Mouse (Mus musculus): ENCODE results near the gene Arpp21. TPM values are rescaled to one million over a fixed set of nuclear protein-coding genes. Genes with fewer than 3 reads are reported as not detected.

Arpp21 gene
- polyA plus RNA-seq, 1 experiment from 2014 or later, result 0.79 TPM

- Histone ChIP-seq H3K4me3 (ENCODE audit: low read length) (no peak overlapping the region), H3K4me2 (replicated peaks; ENCODE audit: low read depth, low read length) (no peak overlapping the region), H3K27ac (ENCODE audit: low read length) (no peak overlapping the region), H3K4me1 (ENCODE audit: insufficient read depth, low read length) (no peaks in the 10 kb centered on the region), H3K9ac (replicated peaks; ENCODE audit: low read length) (no peak overlapping the region), H3K27me3 (ENCODE audit: insufficient read depth, low read length) (no peaks in the 10 kb centered on the region), H3K9me3 (ENCODE audit: low read length) (no peaks in the 10 kb centered on the region), H3K36me3 (ENCODE audit: insufficient read depth, low read length) (no peaks in the 10 kb centered on the region)
- WGBS, result 17% methylated on average over 6 of the region's 6 CpGs
- ATAC-seq (ENCODE audit: low FRiP score, low TSS enrichment), result peak; percentile 54; the same call in 1 of the 2 replicates
These were observed 137.5 kb downstream of the Arpp21 start for GRCm38 (mm10) chr9:112098267-112098666.

GRCm38 (mm10) chr9:112095708-112096107 lies 140.0 kb downstream of the Arpp21 start:
- ATAC-seq (ENCODE audit: low FRiP score, low TSS enrichment), result no peak
- no peaks in the 10 kb centered on the region for H3K36me3 ChIP-seq (ENCODE audit: insufficient read depth, low read length)
- 76% methylated on average over 5 of the region's 5 CpGs for WGBS

GRCm38 (mm10) chr9:112095198-112095597 lies 140.5 kb downstream of the Arpp21 start:
- WGBS, result 82% methylated on average over 2 of the region's 2 CpGs
- ATAC-seq (ENCODE audit: low FRiP score, low TSS enrichment), result no peak
- no peak overlapping the region for H3K4me3 ChIP-seq (ENCODE audit: low read length)
- no peak overlapping the region for H3K9ac ChIP-seq (replicated peaks; ENCODE audit: low read length)
- no peaks in the 10 kb centered on the region for H3K27me3 ChIP-seq (ENCODE audit: insufficient read depth, low read length)
- H3K9me3 ChIP-seq (ENCODE audit: low read length), result no peaks in the 10 kb centered on the region
- H3K4me1 ChIP-seq (ENCODE audit: insufficient read depth, low read length), result no peaks in the 10 kb centered on the region
- H3K36me3 ChIP-seq (ENCODE audit: insufficient read depth, low read length), result no peaks in the 10 kb centered on the region
- H3K4me2 ChIP-seq (replicated peaks; ENCODE audit: low read depth, low read length), result no peak overlapping the region
- no peak overlapping the region for H3K27ac ChIP-seq (ENCODE audit: low read length)

More at GRCm38 (mm10) chr9:112095708-112096107, 140.0 kb downstream of the Arpp21 start:
- H3K9me3 ChIP-seq (ENCODE audit: low read length), result no peaks in the 10 kb centered on the region
- no peak overlapping the region for H3K4me3 ChIP-seq (ENCODE audit: low read length)
- no peaks in the 10 kb centered on the region for H3K4me1 ChIP-seq (ENCODE audit: insufficient read depth, low read length)
- H3K4me2 ChIP-seq (replicated peaks; ENCODE audit: low read depth, low read length), result no peak overlapping the region
- H3K9ac ChIP-seq (replicated peaks; ENCODE audit: low read length), result no peak overlapping the region
- H3K27ac ChIP-seq (ENCODE audit: low read length), result no peak overlapping the region
- no peaks in the 10 kb centered on the region for H3K27me3 ChIP-seq (ENCODE audit: insufficient read depth, low read length)

GRCm38 (mm10) chr9:112078903-112079302 lies 156.8 kb downstream of the Arpp21 start:
- no peak overlapping the region for H3K9ac ChIP-seq (replicated peaks; ENCODE audit: low read length)
- H3K27ac ChIP-seq (ENCODE audit: low read length), result no peak overlapping the region
- H3K27me3 ChIP-seq (ENCODE audit: insufficient read depth, low read length), result no peaks in the 10 kb centered on the region
- no peak for ATAC-seq (ENCODE audit: low FRiP score, low TSS enrichment)
- 96% methylated on average over 2 of the region's 2 CpGs for WGBS
- no peaks in the 10 kb centered on the region for H3K36me3 ChIP-seq (ENCODE audit: insufficient read depth, low read length)
- no peaks in the 10 kb centered on the region for H3K4me1 ChIP-seq (ENCODE audit: insufficient read depth, low read length)
- H3K4me2 ChIP-seq (replicated peaks; ENCODE audit: low read depth, low read length), result no peak overlapping the region
- H3K9me3 ChIP-seq (ENCODE audit: low read length), result no peaks in the 10 kb centered on the region
- H3K4me3 ChIP-seq (ENCODE audit: low read length), result no peak overlapping the region

- no peak overlapping the region for H3K9ac ChIP-seq (replicated peaks; ENCODE audit: low read length)
- no peak overlapping the region for H3K27ac ChIP-seq (ENCODE audit: low read length)
- WGBS, result 29% methylated on average over 4 of the region's 4 CpGs
- H3K4me2 ChIP-seq (replicated peaks; ENCODE audit: low read depth, low read length), result no peak overlapping the region
- no peaks in the 10 kb centered on the region for H3K9me3 ChIP-seq (ENCODE audit: low read length)
- no peaks in the 10 kb centered on the region for H3K27me3 ChIP-seq (ENCODE audit: insufficient read depth, low read length)
- no peaks in the 10 kb centered on the region for H3K36me3 ChIP-seq (ENCODE audit: insufficient read depth, low read length)
- ATAC-seq (ENCODE audit: low FRiP score, low TSS enrichment), result no peak
- no peaks in the 10 kb centered on the region for H3K4me1 ChIP-seq (ENCODE audit: insufficient read depth, low read length)
- no peak overlapping the region for H3K4me3 ChIP-seq (ENCODE audit: low read length)
These were observed 157.3 kb downstream of the Arpp21 start for GRCm38 (mm10) chr9:112078453-112078852.

GRCm38 (mm10) chr9:112075273-112075672 lies 160.5 kb downstream of the Arpp21 start:
- Histone ChIP-seq H3K4me1 (ENCODE audit: insufficient read depth, low read length) (no peaks in the 10 kb centered on the region), H3K9ac (replicated peaks; ENCODE audit: low read length) (no peak overlapping the region)

GRCm38 (mm10) chr9:112074872-112075271 lies 160.9 kb downstream of the Arpp21 start:
- no peak for ATAC-seq (ENCODE audit: low FRiP score, low TSS enrichment)
- H3K27ac ChIP-seq (ENCODE audit: low read length), result no peak overlapping the region
- H3K9ac ChIP-seq (replicated peaks; ENCODE audit: low read length), result no peak overlapping the region
- H3K9me3 ChIP-seq (ENCODE audit: low read length), result no peaks in the 10 kb centered on the region
- WGBS, result 42% methylated on average over 5 of the region's 5 CpGs
- no peak overlapping the region for H3K4me3 ChIP-seq (ENCODE audit: low read length)
- H3K36me3 ChIP-seq (ENCODE audit: insufficient read depth, low read length), result no peaks in the 10 kb centered on the region
- H3K4me1 ChIP-seq (ENCODE audit: insufficient read depth, low read length), result no peaks in the 10 kb centered on the region
- no peaks in the 10 kb centered on the region for H3K27me3 ChIP-seq (ENCODE audit: insufficient read depth, low read length)
- no peak overlapping the region for H3K4me2 ChIP-seq (replicated peaks; ENCODE audit: low read depth, low read length)

More at GRCm38 (mm10) chr9:112075273-112075672, 160.5 kb downstream of the Arpp21 start:
- H3K4me3 ChIP-seq (ENCODE audit: low read length), result no peak overlapping the region
- H3K36me3 ChIP-seq (ENCODE audit: insufficient read depth, low read length), result no peaks in the 10 kb centered on the region
- no peak for ATAC-seq (ENCODE audit: low FRiP score, low TSS enrichment)
- no peaks in the 10 kb centered on the region for H3K27me3 ChIP-seq (ENCODE audit: insufficient read depth, low read length)
- no peak overlapping the region for H3K27ac ChIP-seq (ENCODE audit: low read length)
- no peak overlapping the region for H3K4me2 ChIP-seq (replicated peaks; ENCODE audit: low read depth, low read length)
- WGBS, result 78% methylated on average over 5 of the region's 5 CpGs
- H3K9me3 ChIP-seq (ENCODE audit: low read length), result no peaks in the 10 kb centered on the region

GRCm38 (mm10) chr9:112071368-112071767 lies 164.4 kb downstream of the Arpp21 start:
- WGBS, result 18% methylated on average over 3 of the region's 3 CpGs
- no peak for ATAC-seq (ENCODE audit: low FRiP score, low TSS enrichment)
- H3K4me2 ChIP-seq (replicated peaks; ENCODE audit: low read depth, low read length), result no peak overlapping the region
- no peak overlapping the region for H3K4me3 ChIP-seq (ENCODE audit: low read length)
- H3K27ac ChIP-seq (ENCODE audit: low read length), result no peak overlapping the region
- H3K9ac ChIP-seq (replicated peaks; ENCODE audit: low read length), result no peak overlapping the region
- H3K9me3 ChIP-seq (ENCODE audit: low read length), result no peaks in the 10 kb centered on the region
- no peaks in the 10 kb centered on the region for H3K36me3 ChIP-seq (ENCODE audit: insufficient read depth, low read length)
- H3K27me3 ChIP-seq (ENCODE audit: insufficient read depth, low read length), result no peaks in the 10 kb centered on the region
- no peaks in the 10 kb centered on the region for H3K4me1 ChIP-seq (ENCODE audit: insufficient read depth, low read length)

- H3K4me1 ChIP-seq (ENCODE audit: insufficient read depth, low read length), result no peaks in the 10 kb centered on the region
- no peaks in the 10 kb centered on the region for H3K27me3 ChIP-seq (ENCODE audit: insufficient read depth, low read length)
- no peak overlapping the region for H3K4me3 ChIP-seq (ENCODE audit: low read length)
- no peaks in the 10 kb centered on the region for H3K9me3 ChIP-seq (ENCODE audit: low read length)
- no peak overlapping the region for H3K4me2 ChIP-seq (replicated peaks; ENCODE audit: low read depth, low read length)
- no peak overlapping the region for H3K9ac ChIP-seq (replicated peaks; ENCODE audit: low read length)
- no peaks in the 10 kb centered on the region for H3K36me3 ChIP-seq (ENCODE audit: insufficient read depth, low read length)
- ATAC-seq (ENCODE audit: low FRiP score, low TSS enrichment), result no peak
- WGBS, result 24% methylated on average over 5 of the region's 5 CpGs
- H3K27ac ChIP-seq (ENCODE audit: low read length), result no peak overlapping the region
These were observed 164.8 kb downstream of the Arpp21 start for GRCm38 (mm10) chr9:112070961-112071360.

- H3K36me3 ChIP-seq (ENCODE audit: insufficient read depth, low read length), result no peaks in the 10 kb centered on the region
These were observed 167.5 kb downstream of the Arpp21 start for GRCm38 (mm10) chr9:112068250-112068649.

More at GRCm38 (mm10) chr9:112068250-112068649, 167.5 kb downstream of the Arpp21 start:
- Histone ChIP-seq H3K4me2 (replicated peaks; ENCODE audit: low read depth, low read length) (no peak overlapping the region), H3K9me3 (ENCODE audit: low read length) (no peaks in the 10 kb centered on the region), H3K4me3 (ENCODE audit: low read length) (no peak overlapping the region), H3K9ac (replicated peaks; ENCODE audit: low read length) (no peak overlapping the region), H3K27me3 (ENCODE audit: insufficient read depth, low read length) (no peaks in the 10 kb centered on the region), H3K27ac (ENCODE audit: low read length) (no peak overlapping the region), H3K4me1 (ENCODE audit: insufficient read depth, low read length) (no peaks in the 10 kb centered on the region)
- no peak for ATAC-seq (ENCODE audit: low FRiP score, low TSS enrichment)
- 90% methylated on average over 5 of the region's 5 CpGs for WGBS
